Mouse (Mus musculus) testis, postnatal 14 days (tissue): ENCODE measurements around the gene Dnase2a.

ENCODE experiments used
- DNase-seq: peaks from one replicate; pipeline ENCODE4 v3.0.0; 2021; ENCODE audit warnings: low spot score

Gene Dnase2a

DNA sequence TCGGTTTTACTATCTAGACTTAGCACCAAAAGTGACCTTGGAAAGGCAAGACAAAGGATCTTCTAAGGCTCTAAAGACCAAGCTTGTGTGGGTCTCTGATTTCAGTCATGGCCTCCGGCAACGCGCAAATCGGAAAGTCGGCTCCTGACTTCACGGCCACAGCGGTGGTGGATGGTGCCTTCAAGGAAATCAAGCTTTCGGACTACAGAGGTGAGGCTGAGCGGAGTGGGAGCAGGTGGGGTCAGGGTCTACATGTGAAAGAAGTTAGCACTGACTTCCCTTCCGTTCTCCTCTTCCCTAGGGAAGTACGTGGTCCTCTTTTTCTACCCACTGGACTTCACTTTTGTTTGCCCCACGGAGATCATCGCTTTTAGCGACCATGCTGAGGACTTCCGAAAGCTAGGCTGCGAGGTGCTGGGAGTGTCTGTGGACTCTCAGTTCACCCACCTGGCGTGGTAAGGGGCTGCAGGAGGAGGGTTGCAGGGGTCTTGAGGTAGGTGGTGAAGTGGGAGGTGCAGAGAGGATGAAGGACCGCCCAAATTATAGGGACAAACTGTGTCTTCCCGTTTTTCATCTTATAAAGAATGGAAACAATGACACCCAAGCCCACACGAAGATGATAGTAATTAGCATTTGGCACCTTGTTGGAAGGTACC, 61.9 kb downstream of the Dnase2a start:
- DNase-seq, result no peak

DNA sequence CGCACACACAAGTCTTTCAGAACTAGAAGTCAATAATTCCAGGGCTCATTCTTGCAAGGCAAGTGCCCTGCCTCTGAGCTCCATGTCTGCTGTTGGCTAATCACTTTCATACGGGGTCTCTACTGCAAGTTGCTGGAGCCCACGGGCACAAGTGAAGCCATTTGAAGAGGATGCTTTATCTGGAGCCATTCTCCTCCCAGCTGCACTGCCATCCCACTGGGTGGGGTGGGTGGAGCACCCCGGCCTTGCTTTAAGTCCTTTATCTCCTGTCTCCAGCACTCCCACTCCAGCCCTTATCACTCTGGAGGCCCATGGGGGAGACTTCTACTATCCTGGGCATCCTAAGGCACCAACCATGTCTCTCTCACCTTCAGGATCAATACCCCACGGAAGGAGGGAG, 62.6 kb downstream of the Dnase2a start:
- DNase-seq, result no peak
